Mouse (Mus musculus): ENCODE measurements at regions not wholly inside any gene's neighbourhood (a gene's known extent, or its start where the extent isn't known, plus 50 kb on each side); places are given as distances from the start of the nearest gene placed in this dataset.

- no peak for DNase-seq (ENCODE audit: low spot score)
Measured at GRCm38 (mm10) chr13:82361379-82361778, 578.5 kb downstream of the Cetn3 start.

DNA sequence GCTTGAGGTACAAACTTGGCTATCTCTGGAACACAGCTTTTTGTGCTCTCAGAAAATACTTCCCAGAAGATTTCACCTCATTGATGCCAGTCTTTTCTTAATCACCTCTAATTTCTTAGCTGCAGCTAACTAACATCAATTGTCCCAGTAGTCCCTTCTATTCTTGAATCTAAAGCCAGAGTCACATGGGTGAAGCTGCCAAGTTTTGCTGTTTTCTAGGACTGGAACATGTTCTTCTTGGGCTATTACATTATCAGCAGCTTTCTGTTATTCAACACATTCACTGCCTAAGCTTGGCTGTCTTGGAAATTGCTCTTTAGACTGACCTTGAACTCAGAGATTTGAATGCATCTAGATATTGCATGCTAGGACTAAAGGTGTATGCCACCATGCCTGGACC is 583.9 kb downstream of the Cetn3 start:
- peak; percentile 21 for DNase-seq (ENCODE audit: low spot score)

- DNase-seq (ENCODE audit: low spot score), result no peak
Measured at GRCm38 (mm10) chr13:82371579-82371978, 588.7 kb downstream of the Cetn3 start.

GRCm38 (mm10) chr13:82372612-82373011 is 589.7 kb downstream of the Cetn3 start:
- no peak for DNase-seq (ENCODE audit: low spot score)

DNA sequence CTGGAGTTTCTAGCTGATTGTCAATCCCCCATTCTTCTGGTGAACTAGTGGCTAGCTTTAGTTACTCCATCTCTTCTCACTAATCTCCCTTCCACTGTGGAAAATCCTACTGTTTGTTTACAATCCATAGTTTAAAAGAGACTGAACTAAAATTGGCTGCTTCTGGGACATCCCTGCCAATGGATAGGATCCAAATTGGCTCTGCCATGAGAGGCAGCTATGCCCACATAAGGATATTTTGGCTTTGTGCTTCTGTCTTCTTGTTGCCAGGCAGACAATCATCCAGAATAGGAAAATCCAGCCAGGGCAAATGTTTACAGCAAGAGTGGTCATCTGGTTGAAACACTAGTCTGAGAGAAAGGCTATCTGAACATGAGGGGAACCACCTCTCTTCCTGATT is 610.0 kb downstream of the Cetn3 start:
- DNase-seq (ENCODE audit: low spot score), result no peak

GRCm38 (mm10) chr13:82393496-82393895 is 610.6 kb downstream of the Cetn3 start:
- DNase-seq (ENCODE audit: low spot score), result no peak

DNA sequence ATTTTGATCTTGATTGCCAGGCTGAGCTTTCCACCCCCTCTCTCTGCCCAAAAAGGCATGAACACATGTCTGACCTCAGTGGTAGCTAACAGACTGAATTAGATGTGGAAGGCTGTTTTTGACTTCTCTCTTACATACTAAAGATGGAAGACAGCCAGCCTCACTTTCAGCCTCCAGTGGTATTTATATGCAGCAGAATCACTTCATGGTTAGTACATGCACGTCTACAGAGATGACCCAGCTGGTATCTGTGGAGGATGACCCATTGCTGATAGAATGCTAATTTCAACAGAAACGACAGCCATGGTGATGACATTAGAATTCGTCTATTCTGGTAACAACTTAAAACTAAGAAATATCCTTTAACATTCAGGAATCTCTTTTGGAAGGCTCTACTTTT is 630.8 kb downstream of the Cetn3 start:
- no peak for DNase-seq (ENCODE audit: low spot score)

DNA sequence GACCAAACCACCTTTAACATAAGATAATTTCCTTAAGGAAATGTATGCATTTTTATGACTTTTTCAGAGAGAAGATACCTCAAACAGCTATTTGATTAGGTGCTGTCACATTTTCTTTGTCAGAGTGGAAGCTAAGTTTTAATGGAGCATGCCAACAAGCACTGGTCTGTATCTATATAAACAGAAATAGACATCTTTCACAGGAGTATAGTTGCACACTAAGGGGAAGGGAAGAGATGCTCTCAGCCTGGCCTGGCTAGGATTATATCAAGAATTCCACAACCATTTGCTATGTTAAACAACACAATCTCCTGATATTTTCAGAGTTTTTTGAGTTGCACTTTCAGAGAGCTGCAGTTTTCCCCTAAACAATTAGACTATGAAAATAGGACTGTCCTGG is 638.1 kb downstream of the Cetn3 start:
- DNase-seq (ENCODE audit: low spot score), result no peak

- DNase-seq (ENCODE audit: low spot score), result no peak
Measured at GRCm38 (mm10) chr13:82423911-82424654, 641.2 kb downstream of the Cetn3 start.

DNA sequence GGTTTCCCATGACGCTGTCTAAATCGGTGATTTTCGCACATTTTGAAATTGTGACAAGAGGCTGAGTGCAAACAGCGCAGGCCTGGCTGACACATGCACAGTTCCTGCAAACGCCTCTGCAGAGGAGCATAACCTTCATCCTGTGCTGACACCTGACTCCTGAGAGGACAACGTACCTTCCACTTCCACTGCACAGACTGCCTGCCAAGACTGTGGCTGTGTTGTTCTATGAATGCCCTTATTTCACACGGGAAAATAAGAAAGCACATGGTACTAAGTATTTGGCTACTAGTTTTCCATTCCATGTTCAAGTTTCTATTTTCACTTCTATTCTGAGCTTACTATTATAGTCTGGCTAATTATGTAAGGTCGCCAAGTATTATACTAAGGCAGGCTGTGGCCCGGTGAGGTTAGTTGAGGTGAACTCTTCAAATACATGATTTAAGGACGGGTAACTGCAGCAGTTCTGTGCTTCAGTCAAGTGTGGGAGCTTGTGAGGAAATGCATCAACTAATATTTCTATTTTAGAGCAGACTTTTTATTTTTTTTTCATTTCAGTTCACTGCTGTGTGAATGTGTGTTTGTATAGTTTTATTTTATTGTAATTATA is 642.0 kb downstream of the Cetn3 start:
- peak; percentile 28 for DNase-seq (ENCODE audit: low spot score)

GRCm38 (mm10) chr13:82432411-82432810 is 649.5 kb downstream of the Cetn3 start:
- no peak for DNase-seq (ENCODE audit: low spot score)

- DNase-seq (ENCODE audit: low spot score), result peak; percentile 6
Measured at GRCm38 (mm10) chr13:82439294-82439693, 656.4 kb downstream of the Cetn3 start.

DNA sequence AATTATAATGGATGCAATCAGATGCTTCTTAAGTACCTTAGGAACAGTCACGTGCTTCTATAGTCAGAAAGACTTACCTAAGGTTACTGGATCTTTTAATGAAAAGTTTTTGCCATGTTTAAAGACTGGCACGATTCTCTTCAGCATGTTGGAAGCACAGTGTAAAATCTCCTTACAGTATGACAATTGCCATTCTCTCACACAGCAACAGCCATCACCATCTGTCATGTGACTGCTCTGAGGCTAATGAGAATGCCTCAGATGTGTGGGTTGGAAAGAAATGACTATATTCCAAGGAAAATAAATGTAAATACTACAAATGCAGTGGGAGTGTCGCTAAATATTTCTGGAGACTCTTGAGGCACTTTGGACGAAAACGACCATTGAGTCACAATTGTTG is 670.8 kb downstream of the Cetn3 start:
- DNase-seq (ENCODE audit: low spot score), result no peak

- no peak for DNase-seq (ENCODE audit: low spot score)
Measured at GRCm38 (mm10) chr13:82483265-82483929, 700.5 kb downstream of the Cetn3 start.

- DNase-seq (ENCODE audit: low spot score), result no peak
Measured at GRCm38 (mm10) chr13:82496606-82497005, 713.7 kb downstream of the Cetn3 start.

- DNase-seq (ENCODE audit: low spot score), result no peak
Measured at GRCm38 (mm10) chr13:82508176-82508575, 725.3 kb downstream of the Cetn3 start.

DNA sequence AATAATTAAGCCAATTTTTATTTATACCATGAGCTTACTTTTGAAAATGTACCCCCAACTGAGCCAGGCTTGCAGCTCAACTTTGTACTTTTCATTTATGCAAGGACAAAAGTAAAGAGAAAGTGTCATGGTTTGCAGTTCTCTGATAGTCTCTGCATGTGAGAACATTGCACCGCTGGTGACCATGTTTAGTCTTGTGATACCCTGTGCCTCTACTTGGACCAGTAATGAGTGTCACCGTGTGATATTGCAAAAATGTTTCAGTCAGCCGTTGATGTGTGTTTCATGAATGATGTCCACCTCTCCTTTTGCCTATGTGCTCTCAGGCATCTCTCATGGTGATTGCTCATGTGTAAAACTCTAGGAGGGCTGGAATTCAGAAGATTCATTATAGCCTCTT is 726.6 kb downstream of the Cetn3 start:
- no peak for DNase-seq (ENCODE audit: low spot score)
